Mouse (Mus musculus): ENCODE measurements around the gene Upk3b. TPM values are rescaled to one million over a fixed set of nuclear protein-coding genes. Genes with fewer than 3 reads are reported as not detected.

Gene Upk3b
- 10 to 100 TPM; 13.2 to 14.6 TPM for total RNA-seq (2021)
- long read RNA-seq, experiment 1, transcript Upk3b-201 (6 exons, 3,530 nt): major isoform, 18 of 21 reads
- long read RNA-seq, experiment 1, partial matches to known transcripts: 2 of 21 reads
- long read RNA-seq, experiment 1, other reads (novel, unspliced or antisense): 1 of 21 reads
- long read RNA-seq, experiment 2, transcript Upk3b-201 (6 exons, 3,530 nt): major isoform, 5 of 6 reads
- long read RNA-seq, experiment 2, partial matches to known transcripts: 0 of 6 reads
- long read RNA-seq, experiment 2, other reads (novel, unspliced or antisense): 1 of 6 reads

- no peak for DNase-seq
Measured at GRCm38 (mm10) chr5:136038258-136039214, at the start of gene Upk3b. Upk3b (plus strand) TSS chr5:136038496.

DNA sequence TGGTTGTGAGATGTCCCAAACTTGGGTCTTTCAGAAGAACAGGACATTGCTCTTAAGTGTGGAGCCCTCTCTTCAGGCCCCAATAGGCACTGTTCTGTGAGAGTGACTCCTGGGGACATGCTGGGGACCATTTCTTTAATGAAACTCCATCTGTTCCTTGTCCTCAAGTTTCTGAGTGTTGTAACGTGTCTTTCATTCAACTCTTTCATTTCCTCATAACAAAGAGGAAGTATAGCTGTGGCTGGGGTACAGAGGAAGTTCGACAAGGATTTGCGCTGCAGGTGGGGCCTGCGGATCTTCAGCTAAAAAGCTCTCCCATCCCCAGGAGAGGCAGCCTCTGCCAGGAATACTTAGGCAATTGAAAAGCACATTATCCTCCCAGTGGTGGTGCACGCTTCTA, 47.7 kb upstream of the Upk3b start:
- no peak for DNase-seq

- DNase-seq: no peak
Measured at GRCm38 (mm10) chr5:135993381-135993965, 44.8 kb upstream of the Upk3b start.

GRCm38 (mm10) chr5:135994335-135994724, 44.0 kb upstream of the Upk3b start:
- DNase-seq: no peak

- peak; percentile 94 for DNase-seq
Measured at GRCm38 (mm10) chr5:135994725-135995687, 43.3 kb upstream of the Upk3b start, which contains the start of gene Dtx2. Dtx2 (plus strand) TSS chr5:135994800.

GRCm38 (mm10) chr5:135996162-135996561, 42.1 kb upstream of the Upk3b start:
- no peak for DNase-seq

GRCm38 (mm10) chr5:136001222-136001621, 37.1 kb upstream of the Upk3b start:
- DNase-seq: no peak

DNA sequence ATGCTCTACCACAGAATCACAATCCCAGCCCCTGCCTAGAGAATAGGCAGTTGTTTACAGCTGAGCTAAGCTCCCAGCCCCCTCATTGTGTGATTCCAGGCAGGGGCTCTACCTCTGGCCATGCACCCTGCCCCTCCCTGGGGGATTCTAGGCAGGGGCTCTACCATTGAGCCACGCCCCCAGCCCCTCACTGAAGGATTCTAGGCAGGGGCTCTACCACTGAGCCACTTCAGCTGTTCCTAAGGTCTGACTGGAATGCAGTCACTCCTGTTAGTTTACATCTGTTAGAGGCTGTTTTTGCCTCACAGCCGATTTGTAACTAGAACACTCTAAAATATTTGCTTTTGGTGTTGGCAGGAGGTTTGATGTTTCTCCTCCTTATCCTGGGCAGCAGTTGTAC, 36.0 kb upstream of the Upk3b start:
- DNase-seq: no peak

DNA sequence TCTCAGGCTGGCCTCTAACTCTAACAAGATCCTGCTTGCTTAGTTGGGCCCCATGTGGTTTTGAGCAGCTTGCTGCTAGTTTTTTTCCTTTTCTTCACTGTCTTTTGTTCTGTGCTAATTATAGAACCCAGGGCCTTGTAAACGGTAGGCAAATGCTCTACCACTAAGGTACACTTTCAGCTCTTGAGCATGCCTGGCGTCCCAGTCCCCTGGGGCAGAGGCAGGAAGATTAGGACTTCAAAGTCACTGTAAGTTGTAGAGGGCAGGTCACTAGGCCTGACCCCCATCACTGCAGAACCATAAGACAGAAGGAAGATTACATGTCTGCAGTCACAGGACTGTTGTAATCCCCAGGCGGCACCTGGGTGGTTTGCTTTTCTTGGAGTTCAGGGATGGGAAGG, 35.5 kb upstream of the Upk3b start:
- no peak for DNase-seq

- DNase-seq: no peak
Measured at GRCm38 (mm10) chr5:136004537-136004936, 33.8 kb upstream of the Upk3b start.

DNA sequence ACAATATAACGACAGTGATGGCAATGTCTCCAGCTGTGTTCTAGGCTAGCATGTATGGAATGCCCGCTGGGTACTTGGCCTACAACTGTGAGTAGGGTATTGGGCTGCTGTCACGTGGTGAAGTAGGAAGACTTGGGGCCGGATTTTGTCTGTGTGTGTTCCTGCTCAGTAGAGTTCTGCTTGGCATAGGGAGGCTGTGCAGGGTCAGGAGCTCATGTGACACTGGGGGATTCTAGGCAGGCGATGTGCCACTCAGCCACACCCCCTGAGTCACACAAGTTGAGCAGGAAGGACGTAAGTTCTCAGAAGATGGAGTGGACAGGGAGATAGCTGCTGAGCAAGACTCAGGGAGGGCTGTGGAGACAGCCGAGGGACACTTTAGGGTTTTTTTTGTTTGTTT, 30.6 kb upstream of the Upk3b start:
- DNase-seq: peak; percentile 32

GRCm38 (mm10) chr5:136014877-136015276, 23.4 kb upstream of the Upk3b start:
- DNase-seq: peak; percentile 67

- DNase-seq: peak; percentile 54
Measured at GRCm38 (mm10) chr5:136015586-136015985, 22.7 kb upstream of the Upk3b start.

GRCm38 (mm10) chr5:136016014-136016876, 22.1 kb upstream of the Upk3b start:
- peak; percentile 86 for DNase-seq

- no peak for DNase-seq
Measured at GRCm38 (mm10) chr5:136017262-136017661, 21.0 kb upstream of the Upk3b start.

- DNase-seq: peak; percentile 53
Measured at GRCm38 (mm10) chr5:136018726-136019125, 19.6 kb upstream of the Upk3b start.

GRCm38 (mm10) chr5:136019907-136020306, 18.4 kb upstream of the Upk3b start:
- peak; percentile 46 for DNase-seq

DNA sequence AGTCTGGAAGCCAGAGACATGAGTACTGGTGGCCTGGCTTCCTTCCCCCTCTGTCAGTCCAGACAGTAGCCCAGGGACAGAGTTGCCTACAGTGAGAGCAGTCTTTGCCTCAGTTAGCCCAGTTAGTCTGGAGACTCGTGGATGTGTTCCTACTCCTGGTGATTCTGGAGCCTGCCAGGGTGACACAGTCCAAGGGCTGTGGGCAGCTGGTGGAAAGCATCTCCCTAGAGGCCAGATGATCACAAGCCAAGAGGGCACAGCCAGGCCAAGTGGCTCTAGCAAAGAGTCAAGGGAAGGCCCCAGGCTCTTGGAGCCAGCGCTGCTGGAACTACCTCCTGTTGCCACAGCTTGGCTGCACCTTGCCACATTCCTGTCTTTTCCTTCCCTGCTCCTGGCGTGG, 12.6 kb upstream of the Upk3b start:
- DNase-seq: peak; percentile 77

GRCm38 (mm10) chr5:136026859-136027258, 11.4 kb upstream of the Upk3b start:
- DNase-seq: no peak

DNA sequence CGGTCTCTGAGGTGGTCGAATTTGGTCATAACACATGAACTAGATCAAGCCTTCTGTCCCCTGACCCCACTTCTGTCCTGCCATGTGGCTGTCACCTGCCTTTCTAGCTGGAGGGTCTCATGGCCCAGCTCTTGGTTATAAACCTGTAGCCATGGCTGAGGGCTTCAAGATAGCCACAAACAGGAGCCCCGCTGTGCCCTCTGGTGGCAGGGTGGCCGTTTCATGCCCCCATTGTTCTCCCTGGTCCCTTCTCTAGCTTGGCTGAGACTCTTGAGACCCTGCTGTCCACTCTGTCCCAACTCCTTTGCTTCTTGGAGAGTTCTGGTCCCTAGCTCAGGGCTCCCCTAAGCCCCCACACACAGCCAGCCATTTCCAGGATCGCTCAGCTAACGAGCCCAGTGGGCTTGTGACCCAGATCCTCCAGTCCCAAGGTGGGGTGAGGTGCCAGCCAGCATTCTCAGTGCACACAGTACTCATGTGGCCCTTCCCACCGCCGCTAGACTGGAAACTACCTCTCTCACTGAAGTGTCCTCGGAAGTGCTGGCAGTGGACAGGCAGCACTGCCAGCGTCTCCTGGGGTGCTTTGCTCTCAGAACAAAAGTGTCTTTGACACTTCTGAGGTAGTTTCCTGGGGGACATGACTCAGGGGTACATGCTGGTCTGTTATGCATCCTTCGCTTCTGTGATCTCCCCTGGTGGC, 10.5 kb upstream of the Upk3b start:
- no peak for DNase-seq

All from adrenal gland, postnatal 10 days (tissue).